Mouse (Mus musculus) forebrain, embryonic 10.5 days (tissue): Measurements from ENCODE around the gene Slc25a27. TPM values are rescaled to one million over a fixed set of nuclear protein-coding genes. Genes with fewer than 3 reads are reported as not detected.
A peak's percentile ranks its signal among the peaks of the same experiment; 100 is the strongest.

Experiments used
- DNase-seq: peaks from one replicate; pipeline ENCODE4 v3.0.0-alpha.2; 2017; ENCODE audit warnings: low spot score; ENCODE audit errors: extremely low spot score
- H3K27ac ChIP-seq: fragments of 300-500 bp; sonication (generic); 2 replicates; pipeline ENCODE4 v1.5.1; 2016; ENCODE audit warnings: mild to moderate bottlenecking
- H3K27me3 ChIP-seq: fragments of 300-500 bp; sonication (generic); 2 replicates; pipeline ENCODE4 v1.6.1; 2016; ENCODE audit warnings: mild to moderate bottlenecking; ENCODE audit not compliant: poor library complexity, severe bottlenecking
- H3K36me3 ChIP-seq: fragments of 300-500 bp; sonication (generic); replicated peaks from 2 replicates; pipeline ENCODE4 v1.6.1; 2016; ENCODE audit warnings: mild to moderate bottlenecking, moderate library complexity
- H3K4me1 ChIP-seq: fragments of 300-500 bp; sonication (generic); 2 replicates; pipeline ENCODE4 v1.6.1; 2016
- H3K4me3 ChIP-seq: fragments of 300-500 bp; sonication (generic); 2 replicates; pipeline ENCODE4 v1.5.1; 2016; ENCODE audit warnings: mild to moderate bottlenecking, moderate library complexity
- H3K9me3 ChIP-seq: fragments of 300-500 bp; sonication (generic); 2 replicates; pipeline ENCODE4 v1.6.1; 2016; ENCODE audit warnings: mild to moderate bottlenecking, moderate library complexity
- WGBS: fragments of 180-500 bp; shearing (Covaris S2); methylation state at CpG from one replicate; pipeline ENCODE4 v1.1.7; 2016; 5-methylcytosine and 5-hydroxymethylcytosine counted together
- polyA plus RNA-seq: library from polyadenylated mRNA; unstranded; fragments of >200 nt; fragmentation: Nextera tagmentation; extraction: Ambion mirVana; gene quantifications from 2 replicates; pipeline ENCODE4 v1.2.1, GENCODE M21; 2016

The Slc25a27 gene
- polyA plus RNA-seq = 33.3 and 38.0 TPM in 2 replicates

- H3K27me3 ChIP-seq = no peaks in the 10 kb centered on the region
- H3K27ac ChIP-seq = peak within 1 kb of the TSS; percentile 87
- no peaks in the 10 kb centered on the region for H3K9me3 ChIP-seq
- WGBS = under 1% methylated on average over 41 of the region's 41 CpGs
- peaks cover 40% of the 10 kb centered on the region for H3K4me1 ChIP-seq
- peak; percentile 91 for DNase-seq
- H3K4me3 ChIP-seq = peak within 1 kb of the TSS; percentile 88
- H3K36me3 ChIP-seq = peaks cover 21% of the 10 kb centered on the region
Measured at GRCm38 (mm10) chr17:43666576-43667289, at the start of gene Slc25a27. Gene Slc25a27 (minus strand): TSS chr17:43667214.

GRCm38 (mm10) chr17:43716601-43717000 is 49.6 kb upstream of the Slc25a27 start:
- no peaks in the 10 kb centered on the region for H3K27me3 ChIP-seq
- no peaks in the 10 kb centered on the region for H3K36me3 ChIP-seq
- no peaks in the 10 kb centered on the region for H3K9me3 ChIP-seq
- no peaks in the 10 kb centered on the region for H3K4me1 ChIP-seq
- no peak overlapping the region for H3K4me3 ChIP-seq
- 69% methylated on average over 7 of the region's 7 CpGs for WGBS
- DNase-seq = no peak
- no peak overlapping the region for H3K27ac ChIP-seq

GRCm38 (mm10) chr17:43714191-43714590 is 47.2 kb upstream of the Slc25a27 start:
- Histone ChIP-seq H3K27ac (no peak overlapping the region), H3K36me3 (no peaks in the 10 kb centered on the region), H3K27me3 (no peaks in the 10 kb centered on the region), H3K4me1 (no peaks in the 10 kb centered on the region), H3K9me3 (no peaks in the 10 kb centered on the region), H3K4me3 (no peak overlapping the region)
- no peak for DNase-seq
- 90% methylated on average over 3 of the region's 3 CpGs for WGBS

- no peaks in the 10 kb centered on the region for H3K27me3 ChIP-seq
- WGBS = 91% methylated on average over 7 of the region's 7 CpGs
- peaks cover 6% of the 10 kb centered on the region; the same call in 1 of the 2 replicates for H3K36me3 ChIP-seq
- no peaks in the 10 kb centered on the region for H3K4me1 ChIP-seq
- no peak overlapping the region for H3K4me3 ChIP-seq
- H3K27ac ChIP-seq = no peak overlapping the region
- no peak for DNase-seq
- no peaks in the 10 kb centered on the region for H3K9me3 ChIP-seq
Measured at GRCm38 (mm10) chr17:43711557-43712352, 44.7 kb upstream of the Slc25a27 start.

GRCm38 (mm10) chr17:43707254-43707653 is 40.2 kb upstream of the Slc25a27 start:
- DNase-seq = no peak
- Histone ChIP-seq H3K27me3 (no peaks in the 10 kb centered on the region), H3K9me3 (no peaks in the 10 kb centered on the region), H3K27ac (no peak overlapping the region), H3K4me1 (no peaks in the 10 kb centered on the region), H3K4me3 (no peak overlapping the region), H3K36me3 (peaks cover 6% of the 10 kb centered on the region; the same call in 1 of the 2 replicates)
- WGBS = 76% methylated on average over 3 of the region's 3 CpGs

GRCm38 (mm10) chr17:43706749-43707148 is 39.7 kb upstream of the Slc25a27 start:
- no peaks in the 10 kb centered on the region for H3K9me3 ChIP-seq
- WGBS = 96% methylated on average over 3 of the region's 3 CpGs
- H3K4me1 ChIP-seq = no peaks in the 10 kb centered on the region
- no peak for DNase-seq
- no peaks in the 10 kb centered on the region for H3K27me3 ChIP-seq
- H3K36me3 ChIP-seq = peaks cover 10% of the 10 kb centered on the region; the same call in 1 of the 2 replicates
- H3K4me3 ChIP-seq = no peak overlapping the region
- no peak overlapping the region for H3K27ac ChIP-seq

- H3K27me3 ChIP-seq = no peaks in the 10 kb centered on the region
- H3K4me1 ChIP-seq = no peaks in the 10 kb centered on the region
- DNase-seq = no peak
- H3K9me3 ChIP-seq = no peaks in the 10 kb centered on the region
- no peak overlapping the region for H3K27ac ChIP-seq
- H3K36me3 ChIP-seq = peaks cover 10% of the 10 kb centered on the region; the same call in 1 of the 2 replicates
- 92% methylated on average over 12 of the region's 12 CpGs for WGBS
- no peak overlapping the region for H3K4me3 ChIP-seq
Measured at GRCm38 (mm10) chr17:43704216-43704930, 37.4 kb upstream of the Slc25a27 start.

GRCm38 (mm10) chr17:43701060-43701459 is 34.0 kb upstream of the Slc25a27 start:
- no peaks in the 10 kb centered on the region for H3K27me3 ChIP-seq
- H3K9me3 ChIP-seq = no peaks in the 10 kb centered on the region
- H3K36me3 ChIP-seq = peaks cover 11% of the 10 kb centered on the region
- DNase-seq = peak; percentile 48
- WGBS = 77% methylated on average over 6 of the region's 6 CpGs
- no peaks in the 10 kb centered on the region for H3K4me1 ChIP-seq
- no peak overlapping the region for H3K27ac ChIP-seq
- H3K4me3 ChIP-seq = no peak overlapping the region

- H3K4me3 ChIP-seq = no peak overlapping the region
- H3K4me1 ChIP-seq = no peaks in the 10 kb centered on the region
- H3K36me3 ChIP-seq = peaks cover 26% of the 10 kb centered on the region
- peak; percentile 71 for DNase-seq
- no peaks in the 10 kb centered on the region for H3K9me3 ChIP-seq
- no peak overlapping the region for H3K27ac ChIP-seq
- 47% methylated on average over 14 of the region's 14 CpGs for WGBS
- no peaks in the 10 kb centered on the region for H3K27me3 ChIP-seq
Measured at GRCm38 (mm10) chr17:43698997-43699649, 32.1 kb upstream of the Slc25a27 start.

- Histone ChIP-seq H3K9me3 (no peaks in the 10 kb centered on the region), H3K27ac (no peak overlapping the region), H3K4me3 (no peak overlapping the region), H3K36me3 (peaks cover 72% of the 10 kb centered on the region), H3K27me3 (no peaks in the 10 kb centered on the region), H3K4me1 (no peaks in the 10 kb centered on the region)
- no peak for DNase-seq
- 89% methylated on average over 9 of the region's 9 CpGs for WGBS
Measured at GRCm38 (mm10) chr17:43689591-43689990, 22.6 kb upstream of the Slc25a27 start.

- Histone ChIP-seq H3K27ac (no peak overlapping the region), H3K9me3 (no peaks in the 10 kb centered on the region), H3K27me3 (no peaks in the 10 kb centered on the region), H3K4me3 (no peak overlapping the region), H3K4me1 (no peaks in the 10 kb centered on the region), H3K36me3 (peaks cover 79% of the 10 kb centered on the region)
- DNase-seq = no peak
- 94% methylated on average over 5 of the region's 5 CpGs for WGBS
Measured at GRCm38 (mm10) chr17:43684638-43685037, 17.6 kb upstream of the Slc25a27 start.

- no peaks in the 10 kb centered on the region for H3K27me3 ChIP-seq
- WGBS = 94% methylated on average over 6 of the region's 7 CpGs
- no peak overlapping the region for H3K4me3 ChIP-seq
- peaks cover 85% of the 10 kb centered on the region for H3K36me3 ChIP-seq
- no peak for DNase-seq
- H3K9me3 ChIP-seq = no peaks in the 10 kb centered on the region
- H3K27ac ChIP-seq = no peak overlapping the region
- no peaks in the 10 kb centered on the region for H3K4me1 ChIP-seq
Measured at GRCm38 (mm10) chr17:43684086-43684485, 17.1 kb upstream of the Slc25a27 start.
